Mouse (Mus musculus) lung, embryonic 15.5 days (tissue): ENCODE results near the gene Akap6. TPM values are rescaled to one million over a fixed set of nuclear protein-coding genes. Genes with fewer than 3 reads are reported as not detected.

Source experiments
- ATAC-seq: fragments of 200-750 bp; cut with Nextera tagmentation; 2 replicates; pipeline ENCODE4 v1.8.0; 2017; ENCODE audit warnings: moderate number of reproducible peaks, borderline replicate concordance; ENCODE audit not compliant: low FRiP score, low TSS enrichment; ENCODE audit errors: extremely low read depth
- H3K27ac ChIP-seq: fragments of 300-500 bp; sonication (generic); 2 replicates; pipeline ENCODE4 v1.5.1; 2015; ENCODE audit warnings: moderate library complexity, mild to moderate bottlenecking, inconsistent platforms
- H3K27me3 ChIP-seq: fragments of 300-500 bp; sonication (generic); 2 replicates; pipeline ENCODE4 v1.6.1; 2015; ENCODE audit warnings: inconsistent platforms
- H3K36me3 ChIP-seq: fragments of 300-500 bp; sonication (generic); 2 replicates; pipeline ENCODE4 v1.6.1; 2015; ENCODE audit warnings: inconsistent platforms
- H3K4me1 ChIP-seq: fragments of 300-500 bp; sonication (generic); 2 replicates; pipeline ENCODE4 v1.6.1; 2015; ENCODE audit warnings: inconsistent platforms
- H3K4me2 ChIP-seq: fragments of 300-500 bp; sonication (generic); 2 replicates; pipeline ENCODE4 v1.6.1; 2015; ENCODE audit warnings: inconsistent platforms, mild to moderate bottlenecking, moderate library complexity
- H3K4me3 ChIP-seq: fragments of 300-500 bp; sonication (generic); 2 replicates; pipeline ENCODE4 v1.5.1; 2015; ENCODE audit warnings: mild to moderate bottlenecking, inconsistent platforms
- H3K9ac ChIP-seq: fragments of 300-500 bp; sonication (generic); 2 replicates; pipeline ENCODE4 v1.6.1; 2015; ENCODE audit warnings: inconsistent platforms
- H3K9me3 ChIP-seq: fragments of 300-500 bp; sonication (generic); 2 replicates; pipeline ENCODE4 v1.6.1; 2016; ENCODE audit warnings: inconsistent platforms
- WGBS: fragments of 180-500 bp; shearing (Covaris S2); methylation state at CpG from one replicate; pipeline ENCODE4 v1.1.7; 2015; 5-methylcytosine and 5-hydroxymethylcytosine counted together
- polyA plus RNA-seq: library from polyadenylated mRNA; unstranded; fragments of >200 nt; fragmentation: Nextera tagmentation; extraction: Ambion mirVana; gene quantifications from 2 replicates; pipeline ENCODE4 v1.2.1, GENCODE M21; 2015

The Akap6 gene
- polyA plus RNA-seq, 1 experiment from 2014 or later = 0.89 TPM

- no peaks in the 10 kb centered on the region for H3K9me3 ChIP-seq
- H3K4me1 ChIP-seq = no peaks in the 10 kb centered on the region
- H3K4me3 ChIP-seq = no peak overlapping the region
- H3K27ac ChIP-seq = no peak overlapping the region
- no peak overlapping the region for H3K4me2 ChIP-seq
- H3K9ac ChIP-seq = no peak overlapping the region
- H3K27me3 ChIP-seq = no peaks in the 10 kb centered on the region
- no peak for ATAC-seq
- WGBS = 78% methylated on average over 5 of the region's 5 CpGs
- H3K36me3 ChIP-seq = no peaks in the 10 kb centered on the region
These were observed 239.6 kb downstream of the Akap6 start for GRCm38 (mm10) chr12:52938786-52939185.

GRCm38 (mm10) chr12:52939324-52939946 is 240.3 kb downstream of the Akap6 start:
- 65% methylated on average over 15 of the region's 15 CpGs for WGBS
- H3K9me3 ChIP-seq = no peaks in the 10 kb centered on the region
- H3K27me3 ChIP-seq = no peaks in the 10 kb centered on the region
- no peaks in the 10 kb centered on the region for H3K4me1 ChIP-seq
- no peak for ATAC-seq
- no peak overlapping the region for H3K4me3 ChIP-seq
- H3K9ac ChIP-seq = no peak overlapping the region
- H3K4me2 ChIP-seq = no peak overlapping the region
- H3K27ac ChIP-seq = no peak overlapping the region
- no peaks in the 10 kb centered on the region for H3K36me3 ChIP-seq

- no peaks in the 10 kb centered on the region for H3K36me3 ChIP-seq
- H3K4me2 ChIP-seq = no peak overlapping the region
- 51% methylated on average over 4 of the region's 4 CpGs for WGBS
- no peaks in the 10 kb centered on the region for H3K4me1 ChIP-seq
- no peak for ATAC-seq
- H3K9ac ChIP-seq = no peak overlapping the region
- no peaks in the 10 kb centered on the region for H3K27me3 ChIP-seq
- H3K4me3 ChIP-seq = no peak overlapping the region
- no peak overlapping the region for H3K27ac ChIP-seq
- H3K9me3 ChIP-seq = no peaks in the 10 kb centered on the region
These were observed 242.8 kb downstream of the Akap6 start for GRCm38 (mm10) chr12:52941941-52942340.

GRCm38 (mm10) chr12:52944274-52944673 is 245.1 kb downstream of the Akap6 start:
- no peak overlapping the region for H3K9ac ChIP-seq
- no peak for ATAC-seq
- no peaks in the 10 kb centered on the region for H3K4me1 ChIP-seq
- no peaks in the 10 kb centered on the region for H3K9me3 ChIP-seq
- H3K27me3 ChIP-seq = no peaks in the 10 kb centered on the region
- H3K4me2 ChIP-seq = no peak overlapping the region
- 21% methylated on average over 7 of the region's 7 CpGs for WGBS
- no peak overlapping the region for H3K27ac ChIP-seq
- H3K36me3 ChIP-seq = no peaks in the 10 kb centered on the region
- H3K4me3 ChIP-seq = no peak overlapping the region

- H3K4me3 ChIP-seq = no peak overlapping the region
- no peaks in the 10 kb centered on the region for H3K9me3 ChIP-seq
- no peak overlapping the region for H3K27ac ChIP-seq
- no peaks in the 10 kb centered on the region for H3K27me3 ChIP-seq
- H3K9ac ChIP-seq = no peak overlapping the region
- no peak overlapping the region for H3K4me2 ChIP-seq
- H3K36me3 ChIP-seq = no peaks in the 10 kb centered on the region
- H3K4me1 ChIP-seq = no peaks in the 10 kb centered on the region
- ATAC-seq = no peak
- WGBS = 90% methylated on average over 2 of the region's 2 CpGs
These were observed 245.8 kb downstream of the Akap6 start for GRCm38 (mm10) chr12:52944949-52945348.

- H3K36me3 ChIP-seq = no peaks in the 10 kb centered on the region
- no peak for ATAC-seq
- WGBS = 72% methylated on average over 4 of the region's 4 CpGs
These were observed 251.5 kb downstream of the Akap6 start for GRCm38 (mm10) chr12:52950660-52951059.

GRCm38 (mm10) chr12:52957587-52957986 is 258.4 kb downstream of the Akap6 start:
- H3K9ac ChIP-seq = no peak overlapping the region
- H3K4me2 ChIP-seq = no peak overlapping the region
- H3K4me3 ChIP-seq = no peak overlapping the region
- no peak for ATAC-seq
- H3K9me3 ChIP-seq = no peaks in the 10 kb centered on the region
- no peaks in the 10 kb centered on the region for H3K4me1 ChIP-seq
- H3K36me3 ChIP-seq = no peaks in the 10 kb centered on the region
- H3K27me3 ChIP-seq = no peaks in the 10 kb centered on the region
- WGBS = 67% methylated on average over 3 of the region's 3 CpGs
- H3K27ac ChIP-seq = no peak overlapping the region

More at GRCm38 (mm10) chr12:52950660-52951059, 251.5 kb downstream of the Akap6 start:
- Histone ChIP-seq H3K4me1 (no peaks in the 10 kb centered on the region), H3K9me3 (no peaks in the 10 kb centered on the region), H3K9ac (no peak overlapping the region), H3K4me2 (no peak overlapping the region), H3K27ac (no peak overlapping the region), H3K4me3 (no peak overlapping the region), H3K27me3 (no peaks in the 10 kb centered on the region)

GRCm38 (mm10) chr12:52957994-52958393 is 258.8 kb downstream of the Akap6 start:
- Histone ChIP-seq H3K4me2 (no peak overlapping the region), H3K4me3 (no peak overlapping the region), H3K9ac (no peak overlapping the region), H3K36me3 (no peaks in the 10 kb centered on the region), H3K4me1 (no peaks in the 10 kb centered on the region), H3K9me3 (no peaks in the 10 kb centered on the region), H3K27ac (no peak overlapping the region), H3K27me3 (no peaks in the 10 kb centered on the region)
- no peak for ATAC-seq
- 57% methylated on average over 3 of the region's 3 CpGs for WGBS

- no peaks in the 10 kb centered on the region for H3K27me3 ChIP-seq
- ATAC-seq = no peak
- no peaks in the 10 kb centered on the region for H3K9me3 ChIP-seq
- H3K9ac ChIP-seq = no peak overlapping the region
- H3K36me3 ChIP-seq = no peaks in the 10 kb centered on the region
- no peak overlapping the region for H3K4me3 ChIP-seq
- WGBS = 52% methylated on average over 6 of the region's 6 CpGs
- no peak overlapping the region for H3K27ac ChIP-seq
- H3K4me2 ChIP-seq = no peak overlapping the region
- H3K4me1 ChIP-seq = no peaks in the 10 kb centered on the region
These were observed 292.6 kb downstream of the Akap6 start for GRCm38 (mm10) chr12:52991745-52992144.

GRCm38 (mm10) chr12:53012336-53012735 is 313.2 kb downstream of the Akap6 start:
- H3K9me3 ChIP-seq = no peaks in the 10 kb centered on the region

GRCm38 (mm10) chr12:53014539-53014938 is 315.4 kb downstream of the Akap6 start:
- no peaks in the 10 kb centered on the region for H3K36me3 ChIP-seq
- no peak for ATAC-seq
- 74% methylated on average over 6 of the region's 6 CpGs for WGBS
- H3K9ac ChIP-seq = no peak overlapping the region
- H3K4me1 ChIP-seq = no peaks in the 10 kb centered on the region
- no peak overlapping the region for H3K4me3 ChIP-seq
- no peaks in the 10 kb centered on the region for H3K9me3 ChIP-seq
- no peak overlapping the region for H3K27ac ChIP-seq
- no peaks in the 10 kb centered on the region for H3K27me3 ChIP-seq
- H3K4me2 ChIP-seq = no peak overlapping the region

More at GRCm38 (mm10) chr12:53012336-53012735, 313.2 kb downstream of the Akap6 start:
- no peak for ATAC-seq
- Histone ChIP-seq H3K4me2 (no peak overlapping the region), H3K36me3 (no peaks in the 10 kb centered on the region), H3K4me1 (no peaks in the 10 kb centered on the region), H3K4me3 (no peak overlapping the region), H3K9ac (no peak overlapping the region), H3K27me3 (no peaks in the 10 kb centered on the region), H3K27ac (no peak overlapping the region)
- 31% methylated on average over 3 of the region's 3 CpGs for WGBS

- H3K9me3 ChIP-seq = no peaks in the 10 kb centered on the region
- no peaks in the 10 kb centered on the region for H3K27me3 ChIP-seq
- no peak overlapping the region for H3K4me2 ChIP-seq
- H3K4me1 ChIP-seq = no peaks in the 10 kb centered on the region
- 74% methylated on average over 9 of the region's 9 CpGs for WGBS
- no peak overlapping the region for H3K4me3 ChIP-seq
- H3K36me3 ChIP-seq = no peaks in the 10 kb centered on the region
- no peak for ATAC-seq
- H3K27ac ChIP-seq = no peak overlapping the region
- H3K9ac ChIP-seq = no peak overlapping the region
These were observed 325.5 kb downstream of the Akap6 start for GRCm38 (mm10) chr12:53024575-53025246.
